ENCODE assay signal across 22 mouse cellular contexts in the genomic region with DNA sequence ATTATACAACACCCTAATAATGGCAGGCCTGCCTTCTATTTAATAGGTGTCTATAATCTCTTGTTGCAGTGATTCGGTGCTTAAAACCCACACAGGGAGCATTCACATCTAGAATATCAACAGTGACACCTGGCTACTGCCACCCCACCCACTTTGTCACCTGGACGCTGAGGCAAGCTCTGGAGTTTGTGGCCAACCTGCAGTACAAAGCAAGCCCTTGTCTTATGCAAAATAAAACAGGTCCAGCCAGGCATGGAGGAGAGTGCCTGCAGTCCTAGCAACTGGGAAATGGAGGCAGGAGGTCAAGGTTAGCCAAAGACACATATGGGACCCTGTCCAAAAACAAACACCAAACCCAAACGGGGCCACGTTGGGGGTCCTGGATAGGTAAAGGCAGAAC. TPM values are rescaled to one million over a fixed set of nuclear protein-coding genes. Genes with fewer than 3 reads are reported as not detected.
DNase-seq lines count a peak whose midpoint lies in the region; ATAC-seq lines count a peak whose summit lies in the region.
"Had no signal": no experiment of that assay in that cellular context is flagged by ENCODE, and none has a peak within 500 bp of the region (broad histone marks: within the 10 kb centered on the region; RNA-seq: fewer than 3 reads in every experiment).

No protein-coding gene starts in this region.

- no peak overlapping the region for H3K4me2 ChIP-seq in forebrain, embryonic 15.5 days (replicated peaks)
- peak overlapping the region; percentile 90; the same call in 1 of the 2 replicates for H3K4me2 ChIP-seq in liver, embryonic 15.5 days

- DNase-seq in forebrain, embryonic 10.5 days (ENCODE audit: extremely low spot score, low spot score), result no peak
- DNase-seq in left cerebral cortex, postnatal 25 days (ENCODE audit: low spot score in 2 of 2), result no peak
- DNase-seq in urinary bladder, postnatal 4 days (ENCODE audit: low spot score in 2 of 2), result no peak
- DNase-seq in ovary, adult 18-20 months (ENCODE audit: low spot score), result no peak
- DNase-seq: adrenal gland, postnatal 25 days; cerebellum, adult 8-10 months; gastrocnemius, postnatal 25 days; heart, postnatal 10 days; kidney, adult 18-20 months; kidney, postnatal 25 days; layer of hippocampus, postnatal 36 days; thymus, postnatal 4 days had no signal

- peaks cover 20% of the 10 kb centered on the region for H3K4me1 ChIP-seq in forebrain, embryonic 15.5 days
- peaks cover 24% of the 10 kb centered on the region for H3K4me1 ChIP-seq in forebrain, embryonic 10.5 days
- peaks cover 41% of the 10 kb centered on the region for H3K4me1 ChIP-seq in megakaryocyte, embryonic 14.5 days
- peaks cover 33% of the 10 kb centered on the region for H3K4me1 ChIP-seq in liver, embryonic 15.5 days (replicated peaks)

- peak overlapping the region; percentile 1; the same call in 1 of the 2 replicates for H3K4me3 ChIP-seq in forebrain, embryonic 15.5 days
- H3K4me3 ChIP-seq in forebrain, embryonic 10.5 days, result no peak overlapping the region
- peak overlapping the region; percentile 64 for H3K4me3 ChIP-seq in megakaryocyte, embryonic 14.5 days (replicated peaks)
- H3K4me3 ChIP-seq in liver, embryonic 15.5 days (replicated peaks), result peak overlapping the region; percentile 6; the same call in 1 of the 2 replicates

- ATAC-seq in forebrain, embryonic 15.5 days (replicated peaks), result no peak
- ATAC-seq in megakaryocyte, adult 5-6 weeks (ENCODE audit: poor library complexity, severe bottlenecking), result no peak
- no peak for ATAC-seq in liver, embryonic 15.5 days (ENCODE audit: insufficient read depth)
- ATAC-seq: forebrain, embryonic 13.5 days; midbrain, embryonic 16.5 days; Patski had no signal

- intact Hi-C loops in left cerebral cortex, postnatal 25 days (cut with DNase I), result no loop called here

- H3K27me3 ChIP-seq in forebrain, embryonic 15.5 days, result no peaks in the 10 kb centered on the region
- H3K27me3 ChIP-seq in forebrain, embryonic 10.5 days (ENCODE audit: poor library complexity, severe bottlenecking), result no peaks in the 10 kb centered on the region
- H3K27me3 ChIP-seq in megakaryocyte, embryonic 14.5 days (replicated peaks), result no peaks in the 10 kb centered on the region
- H3K27me3 ChIP-seq in liver, embryonic 15.5 days, result no peaks in the 10 kb centered on the region
- H3K27me3 ChIP-seq: forebrain, embryonic 13.5 days; lung, embryonic 15.5 days; Patski had no signal

- 88% methylated on average over 4 of the region's 4 CpGs for WGBS in forebrain, embryonic 15.5 days
- 91% methylated on average over 4 of the region's 4 CpGs for WGBS in forebrain, embryonic 10.5 days
- WGBS in liver, embryonic 15.5 days (ENCODE audit: insufficient replicate concordance), result 67% methylated on average over 4 of the region's 4 CpGs

- no peak overlapping the region for H3K27ac ChIP-seq in forebrain, embryonic 15.5 days (replicated peaks)
- H3K27ac ChIP-seq in forebrain, embryonic 10.5 days, result no peak overlapping the region
- no peak overlapping the region for H3K27ac ChIP-seq in liver, embryonic 15.5 days (replicated peaks)
- H3K27ac ChIP-seq: forebrain, embryonic 13.5 days; hindbrain, embryonic 14.5 days; lung, embryonic 15.5 days; macrophage had no signal

- no peak overlapping the region for H3K9ac ChIP-seq in forebrain, embryonic 15.5 days (replicated peaks)
- no peak overlapping the region for H3K9ac ChIP-seq in liver, embryonic 15.5 days

- no peaks in the 10 kb centered on the region for H3K9me3 ChIP-seq in forebrain, embryonic 15.5 days
- no peaks in the 10 kb centered on the region for H3K9me3 ChIP-seq in forebrain, embryonic 10.5 days
- H3K9me3 ChIP-seq in megakaryocyte, embryonic 14.5 days, result no peaks in the 10 kb centered on the region
- no peaks in the 10 kb centered on the region for H3K9me3 ChIP-seq in liver, embryonic 15.5 days (replicated peaks)
- H3K9me3 ChIP-seq: forebrain, embryonic 13.5 days; lung, embryonic 15.5 days had no signal

- no peaks in the 10 kb centered on the region for H3K36me3 ChIP-seq in forebrain, embryonic 15.5 days
- H3K36me3 ChIP-seq in forebrain, embryonic 10.5 days (replicated peaks), result peaks cover 21% of the 10 kb centered on the region
- peaks cover 30% of the 10 kb centered on the region for H3K36me3 ChIP-seq in megakaryocyte, embryonic 14.5 days (replicated peaks; ENCODE audit: low read length)
- H3K36me3 ChIP-seq in liver, embryonic 15.5 days (replicated peaks), result peaks cover 11% of the 10 kb centered on the region

RNA-seq across cellular contexts. Expression of a gene that starts 2.5 kb away (rescaled TPM):
- 44.1 and 46.2 TPM in 2 replicates for polyA plus RNA-seq in forebrain, embryonic 15.5 days (2015; fragmentation: Nextera tagmentation; extraction: Ambion mirVana)
- 53.2 and 56.2 TPM in 2 replicates for polyA plus RNA-seq in forebrain, embryonic 10.5 days (2016; fragmentation: Nextera tagmentation; extraction: Ambion mirVana)
- 34.3 and 77.6 TPM in 2 replicates for polyA plus RNA-seq in megakaryocyte, embryonic 14.5 days (2012; ENCODE audit: insufficient read depth, low replicate concordance)
- 20.9 and 21.0 TPM in 2 replicates for total RNA-seq in megakaryocyte, adult 5-6 weeks (2015)
- 20.1 and 22.5 TPM in 2 replicates for total RNA-seq in megakaryocyte, adult 5-6 weeks (2017)
- polyA plus RNA-seq in liver, embryonic 15.5 days (2015; fragmentation: Nextera tagmentation; extraction: Ambion mirVana), result 22.8 and 24.3 TPM in 2 replicates
- 10 to 100 TPM; 68.8 to 69.7 TPM for total RNA-seq in left cerebral cortex, postnatal 25 days (2021)

RNA-seq across cellular contexts. Expression of a gene that starts 47.1 kb away (rescaled TPM):
- 0.24 and 0.26 TPM in 2 replicates for polyA plus RNA-seq in forebrain, embryonic 15.5 days (2015; fragmentation: Nextera tagmentation; extraction: Ambion mirVana)
- polyA plus RNA-seq in forebrain, embryonic 10.5 days (2016; fragmentation: Nextera tagmentation; extraction: Ambion mirVana), result 0.59 and 0.79 TPM in 2 replicates
- 12.2 and 30.3 TPM in 2 replicates for polyA plus RNA-seq in megakaryocyte, embryonic 14.5 days (2012; ENCODE audit: insufficient read depth, low replicate concordance)
- total RNA-seq in megakaryocyte, adult 5-6 weeks (2015), result 84.1 and 95.3 TPM in 2 replicates
- total RNA-seq in megakaryocyte, adult 5-6 weeks (2017), result 93.8 and 102 TPM in 2 replicates
- 1.6 and 1.9 TPM in 2 replicates for polyA plus RNA-seq in liver, embryonic 15.5 days (2015; fragmentation: Nextera tagmentation; extraction: Ambion mirVana)
- total RNA-seq in left cerebral cortex, postnatal 25 days (2021), result 1 to 10 TPM; 1.6 to 1.8 TPM
